Mouse (Mus musculus) lung, postnatal 0 days (tissue): ENCODE measurements around the gene Mettl21c. TPM values are rescaled to one million over a fixed set of nuclear protein-coding genes. Genes with fewer than 3 reads are reported as not detected.

Experiments used
- ATAC-seq: fragments of 200-750 bp; cut with Nextera tagmentation; 2 replicates; pipeline ENCODE4 v1.8.0; 2017; ENCODE audit warnings: moderate library complexity
- DNase-seq: peaks from one replicate; pipeline ENCODE4 v3.0.0-alpha.2; 2016; ENCODE audit warnings: low spot score
- H3K27ac ChIP-seq: fragments of 300-500 bp; sonication (generic); 2 replicates; pipeline ENCODE4 v1.5.1; 2014; ENCODE audit warnings: antibody characterized with exemption, mild to moderate bottlenecking, low read length, mixed read lengths
- H3K27me3 ChIP-seq: fragments of 300-500 bp; sonication (generic); replicated peaks from 2 replicates; pipeline ENCODE4 v1.6.1; 2014; ENCODE audit warnings: low read length, mixed read lengths; ENCODE audit not compliant: insufficient read depth
- H3K36me3 ChIP-seq: fragments of 300-500 bp; sonication (generic); 2 replicates; pipeline ENCODE4 v1.6.1; 2014; ENCODE audit warnings: low read length, mixed read lengths; ENCODE audit not compliant: insufficient read depth
- H3K4me1 ChIP-seq: fragments of 300-500 bp; sonication (generic); 2 replicates; pipeline ENCODE4 v1.6.1; 2014; ENCODE audit warnings: antibody characterized with exemption, low read depth, low read length, mixed read lengths; ENCODE audit not compliant: insufficient read depth
- H3K4me2 ChIP-seq: fragments of 300-500 bp; sonication (generic); replicated peaks from 2 replicates; pipeline ENCODE4 v1.6.1; 2014; ENCODE audit warnings: low read depth, mild to moderate bottlenecking, low read length, moderate library complexity, mixed read lengths
- H3K4me3 ChIP-seq: fragments of 300-500 bp; sonication (generic); 2 replicates; pipeline ENCODE4 v1.5.1; 2014; ENCODE audit warnings: low read depth, low read length
- H3K9ac ChIP-seq: fragments of 300-500 bp; sonication (generic); replicated peaks from 2 replicates; pipeline ENCODE4 v1.6.1; 2014; ENCODE audit warnings: low read depth, mild to moderate bottlenecking
- H3K9me3 ChIP-seq: fragments of 300-500 bp; sonication (generic); 2 replicates; pipeline ENCODE4 v1.6.1; 2016; ENCODE audit warnings: low read length, mixed read lengths
- CTCF ChIP-seq: IDR thresholded peaks from 2 replicates; pipeline ENCODE4 v1.5.1; 2016; ENCODE audit warnings: antibody characterized with exemption, mild to moderate bottlenecking
- EP300 ChIP-seq: IDR thresholded peaks from 2 replicates; pipeline ENCODE4 v1.6.1; 2016; ENCODE audit warnings: antibody characterized with exemption, mild to moderate bottlenecking, control low read depth
- WGBS: fragments of 180-500 bp; shearing (Covaris S2); extraction: QIAGEN DNeasy Blood & Tissue Kit; methylation state at CpG from one replicate; pipeline ENCODE4 v1.1.7; 2014; 5-methylcytosine and 5-hydroxymethylcytosine counted together
- polyA plus RNA-seq: library from polyadenylated mRNA; unstranded; fragments of >200 nt; fragmentation: Nextera tagmentation; extraction: Ambion mirVana; gene quantifications from 2 replicates; pipeline ENCODE4 v1.2.1, GENCODE M21; 2015

Gene Mettl21c
- polyA plus RNA-seq, 1 experiment from 2014 or later: 0.38 TPM

GRCm38 (mm10) chr1:43964381-43964780 lies 55.5 kb downstream of the Mettl21c start:
- Histone ChIP-seq H3K27me3 (no peaks in the 10 kb centered on the region), H3K4me2 (no peak overlapping the region), H3K9ac (no peak overlapping the region), H3K27ac (no peak overlapping the region), H3K4me3 (no peak overlapping the region), H3K36me3 (0 out of 2 replicates have a peak, but pooled peaks cover 3% of the 10 kb centered on the region), H3K9me3 (no peaks in the 10 kb centered on the region), H3K4me1 (no peaks in the 10 kb centered on the region)
- DNase-seq (no peak), ATAC-seq (no peak)
- TF ChIP-seq EP300 (no peak), CTCF (no peak)
- WGBS: 87% methylated on average over 4 of the region's 4 CpGs

Other genes with a start within 250 kb of the Mettl21c start
- 17.7 and 18.5 TPM in 2 replicates for gene Uxs1, start 192.2 kb downstream of the Mettl21c start, polyA plus RNA-seq
- 28.0 and 30.1 TPM in 2 replicates for gene Tpp2, start 86.4 kb downstream of the Mettl21c start, polyA plus RNA-seq
- gene Gm8251, start 41.9 kb upstream of the Mettl21c start, polyA plus RNA-seq: 0.04 TPM in 1 of 2 replicates, not detected in the other
- 33.5 and 36.0 TPM in 2 replicates for gene Tex30, start 82.4 kb upstream of the Mettl21c start, polyA plus RNA-seq
- gene Kdelc1, start 98.8 kb upstream of the Mettl21c start, polyA plus RNA-seq: 26.5 and 29.0 TPM in 2 replicates
- gene Bivm, start 98.9 kb upstream of the Mettl21c start, polyA plus RNA-seq: 8.5 and 8.6 TPM in 2 replicates
- gene Ercc5, start 127.7 kb upstream of the Mettl21c start, polyA plus RNA-seq: 15.1 and 16.7 TPM in 2 replicates
- gene Mettl21e, start 198.9 kb upstream of the Mettl21c start, polyA plus RNA-seq: 6.4 and 13.2 TPM in 2 replicates